Mouse (Mus musculus) left cerebral cortex, adult 18-20 months (tissue): ENCODE measurements around the gene Man1c1. TPM values are rescaled to one million over a fixed set of nuclear protein-coding genes. Genes with fewer than 3 reads are reported as not detected.

ENCODE experiments used
- DNase-seq, 2 experiments: peaks; one replicate each; pipeline ENCODE4 v3.0.0; 2021 to 2022; ENCODE audit warnings: low spot score in 2 of 2, mixed read lengths in 1 of 2
- total RNA-seq, 2 experiments: library from RNA; stranded (reverse); gene quantifications; 2 replicates each; pipeline ENCODE4 v1.2.3; 2021

The Man1c1 gene
- total RNA-seq, 2 experiments from 2014 or later, result 44.5 to 45.6 TPM

DNA sequence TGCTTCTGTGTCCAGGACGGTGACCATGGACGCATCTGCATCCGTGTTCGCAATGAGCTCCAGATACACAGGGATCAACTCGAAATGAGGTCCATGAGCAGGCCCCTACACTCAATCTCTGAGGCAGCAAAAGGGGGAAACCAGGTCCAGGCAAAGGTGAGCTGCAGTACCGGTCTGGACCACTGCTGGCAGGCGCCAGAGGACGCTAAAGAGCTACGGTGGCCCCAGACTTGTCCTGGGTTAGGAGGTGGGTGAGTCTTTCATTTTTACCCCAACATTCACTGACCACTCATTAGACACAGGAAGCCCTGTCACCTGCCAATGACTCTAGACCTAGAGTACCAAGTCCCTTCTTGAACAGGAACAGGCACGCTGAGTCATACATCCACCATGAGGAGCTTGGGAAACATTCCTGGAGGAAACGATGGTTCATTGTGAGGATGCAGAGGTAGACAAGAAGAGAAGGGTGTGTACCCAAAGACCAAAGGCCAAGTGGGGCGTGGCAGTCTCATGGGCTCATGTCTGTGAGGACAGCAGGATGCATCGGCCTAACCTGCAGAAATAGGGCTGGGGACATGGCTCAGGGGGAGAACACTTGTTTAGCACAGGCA lies 21.8 kb upstream of the Man1c1 start:
- DNase-seq, result no peak

DNA sequence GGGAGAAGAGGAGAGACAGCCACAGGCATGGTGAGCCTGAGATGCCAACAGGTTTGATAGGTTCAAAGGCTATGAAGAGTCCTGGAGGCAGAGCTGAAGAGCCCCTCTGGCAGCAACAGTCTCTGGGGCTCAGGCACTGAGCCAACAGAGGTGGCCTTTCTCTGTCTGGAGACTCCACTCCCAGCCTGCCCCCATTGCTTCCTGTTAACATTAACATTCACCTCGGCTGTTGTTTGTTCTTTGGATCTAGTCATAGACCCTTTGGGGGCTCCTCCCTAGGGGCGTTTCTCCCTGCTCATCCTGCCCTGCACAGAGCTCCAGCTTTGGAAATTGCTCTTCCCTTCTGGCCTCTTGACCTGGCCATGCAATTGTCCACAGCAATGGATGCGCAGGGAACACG lies 20.9 kb upstream of the Man1c1 start:
- no peak for DNase-seq

GRCm38 (mm10) chr4:134723251-134723650 lies 19.2 kb upstream of the Man1c1 start:
- DNase-seq, result no peak

DNA sequence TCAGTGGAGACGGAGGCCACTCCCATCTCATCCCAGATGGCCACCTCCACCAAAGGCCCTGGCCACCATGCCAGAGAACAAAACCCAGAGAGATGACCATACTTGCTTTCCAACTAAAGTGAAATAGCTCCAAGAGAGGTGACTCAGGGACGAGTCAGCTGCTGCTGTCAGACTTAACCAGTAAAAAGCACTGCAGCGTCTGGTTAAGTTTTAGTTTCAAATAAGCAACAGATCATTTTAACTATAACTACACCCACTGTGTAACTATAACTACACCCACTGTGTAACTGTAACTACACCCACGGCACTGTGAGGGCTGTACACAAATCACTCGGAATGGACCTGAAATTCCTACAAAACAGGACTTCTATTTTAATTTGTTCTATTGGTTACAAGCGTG lies 17.0 kb upstream of the Man1c1 start:
- no peak for DNase-seq

- no peak for DNase-seq
These were observed 16.3 kb upstream of the Man1c1 start for GRCm38 (mm10) chr4:134720371-134720770.

DNA sequence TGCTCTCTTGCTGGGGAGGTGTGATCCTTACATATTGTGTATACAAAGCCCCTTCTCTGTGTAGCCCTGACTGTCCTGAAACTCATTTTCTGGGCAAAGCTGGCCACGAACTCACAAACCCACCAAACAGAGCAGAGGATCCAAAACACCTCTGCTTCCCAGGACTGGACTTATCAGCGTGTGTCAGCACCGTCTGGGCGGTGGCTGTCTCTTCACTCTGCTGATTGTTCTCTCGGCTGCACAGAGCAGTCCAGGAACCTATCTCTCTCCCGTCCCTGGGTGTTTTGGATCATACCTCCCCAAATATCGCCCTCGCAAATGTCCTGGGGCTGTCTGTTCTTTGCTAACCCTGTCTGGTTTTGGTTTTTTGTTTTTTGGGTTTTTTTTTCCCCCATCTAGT lies 15.4 kb upstream of the Man1c1 start:
- DNase-seq, result no peak

- peak; percentile 83 to 85 for DNase-seq
These were observed 9.8 kb upstream of the Man1c1 start for GRCm38 (mm10) chr4:134713937-134714336.

DNA sequence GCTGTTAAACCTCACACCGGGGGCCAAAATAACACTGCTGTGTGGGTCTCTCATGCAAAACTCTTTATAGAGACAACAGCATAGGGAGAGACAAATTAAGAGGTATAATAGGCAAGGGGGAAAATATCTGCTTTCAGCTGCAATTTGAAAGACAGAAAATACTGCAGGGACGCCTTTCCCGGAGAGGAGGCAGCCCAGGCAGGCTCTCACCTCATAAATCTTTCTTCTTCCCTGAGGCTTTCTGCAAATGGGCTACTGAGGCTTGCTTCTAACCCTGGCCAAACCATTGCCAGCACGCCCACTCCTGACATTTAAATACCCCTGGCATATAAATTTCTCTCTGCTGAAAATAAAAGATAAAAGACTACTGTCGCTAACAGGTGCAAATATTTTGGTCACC lies 1.2 kb upstream of the Man1c1 start:
- no peak for DNase-seq

- DNase-seq, result no peak
These were observed 500 bp upstream of the Man1c1 start for GRCm38 (mm10) chr4:134704590-134704989.

DNA sequence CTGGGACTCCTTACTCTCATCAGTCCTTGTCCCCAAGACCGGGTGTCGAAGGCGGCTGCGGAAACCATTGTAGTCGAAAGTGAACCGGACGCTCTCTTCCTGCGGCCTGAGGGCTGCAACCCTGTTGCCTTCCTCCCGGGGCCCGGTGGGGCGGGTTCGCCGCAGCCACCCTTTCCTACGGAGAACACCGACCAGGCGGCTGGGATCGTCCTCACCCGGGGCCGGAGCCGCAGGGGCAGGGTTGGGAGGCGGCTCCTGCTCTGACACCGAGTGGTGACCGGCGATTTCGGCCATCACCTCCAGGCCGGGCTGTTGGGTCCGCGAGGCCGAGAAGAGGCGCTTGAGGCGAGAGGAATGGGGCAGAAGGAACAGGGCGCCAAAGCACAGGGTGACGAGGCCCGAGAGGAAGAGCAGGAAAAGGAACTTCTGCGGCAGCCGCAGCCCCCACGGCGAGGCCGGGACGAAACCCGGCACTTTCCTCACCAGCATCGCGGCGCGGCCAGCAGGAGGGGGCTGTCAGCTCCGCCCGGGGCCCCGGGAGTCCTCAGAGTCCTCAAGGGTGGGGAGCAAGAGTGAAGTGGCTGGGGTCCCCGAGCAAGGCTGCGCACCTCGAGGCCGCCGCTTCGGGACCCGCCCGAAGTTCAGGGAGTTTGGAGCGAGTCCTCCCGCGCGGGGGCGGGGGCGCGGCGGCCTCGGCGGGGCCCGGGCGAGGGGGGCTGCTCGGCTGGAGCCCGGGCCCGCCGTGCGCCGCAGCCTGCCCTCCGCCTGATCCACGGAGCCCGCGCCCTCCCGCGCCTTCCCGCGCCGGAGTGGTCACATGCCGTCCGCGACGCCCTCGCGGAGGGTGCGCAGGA lies 882 bp downstream of the Man1c1 start:
- peak in 1 of 2 experiments; percentile 25 for DNase-seq

- peak; percentile 74 to 79 for DNase-seq
These were observed 2.2 kb downstream of the Man1c1 start for GRCm38 (mm10) chr4:134701934-134702333.

GRCm38 (mm10) chr4:134700911-134701310 lies 3.2 kb downstream of the Man1c1 start:
- no peak for DNase-seq

GRCm38 (mm10) chr4:134693202-134693940 lies 10.7 kb downstream of the Man1c1 start:
- DNase-seq, result no peak

DNA sequence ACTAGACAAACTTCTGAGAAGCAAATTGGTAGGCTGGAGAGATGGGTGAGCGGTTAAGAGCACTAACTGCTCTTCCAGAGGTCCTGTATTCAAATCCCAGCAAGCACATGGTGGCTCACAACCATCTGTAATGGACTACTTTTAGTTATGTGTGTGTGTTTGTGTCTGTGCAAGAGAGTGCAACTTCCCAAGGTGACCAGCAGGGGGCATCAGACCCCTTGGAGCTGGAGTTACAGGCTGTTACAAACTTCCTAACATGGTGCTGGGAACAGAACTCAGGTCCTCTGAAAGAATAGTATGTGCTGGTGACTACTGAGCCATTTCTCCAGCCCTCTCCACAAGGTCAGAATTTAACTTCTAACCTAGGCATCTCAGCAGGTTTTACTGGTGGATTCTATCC lies 11.7 kb downstream of the Man1c1 start:
- DNase-seq, result no peak

DNA sequence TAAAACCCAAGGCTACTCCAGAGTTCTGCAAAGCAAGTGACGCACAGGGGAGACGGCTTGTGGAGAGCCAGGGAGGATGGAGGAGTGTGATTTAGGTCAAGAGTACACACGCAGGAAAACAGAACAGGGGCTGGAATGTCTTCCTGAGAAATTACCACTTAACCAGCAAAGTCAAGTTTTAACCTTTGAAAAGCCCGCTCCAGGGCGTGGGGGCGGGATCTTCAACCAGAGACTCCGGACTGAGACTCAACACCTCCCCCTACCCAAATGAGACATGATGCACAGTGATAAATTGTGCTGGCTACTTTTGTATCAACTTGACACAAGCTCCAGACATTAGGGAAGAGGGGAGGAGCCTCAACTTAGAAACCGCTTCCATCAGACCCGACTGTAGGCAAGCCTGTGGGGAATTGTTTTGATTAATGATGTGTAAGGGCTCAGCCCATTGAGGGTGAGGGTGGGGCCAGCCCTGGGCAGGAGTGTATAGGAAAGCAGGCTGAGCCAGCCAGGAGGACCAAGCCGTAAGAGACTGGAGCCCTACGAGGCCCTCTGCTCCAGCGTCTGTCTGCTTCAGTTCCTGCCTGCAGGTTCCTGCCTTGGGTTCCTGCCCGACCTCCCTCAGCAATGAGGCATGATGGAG lies 17.9 kb downstream of the Man1c1 start:
- no peak for DNase-seq

DNA sequence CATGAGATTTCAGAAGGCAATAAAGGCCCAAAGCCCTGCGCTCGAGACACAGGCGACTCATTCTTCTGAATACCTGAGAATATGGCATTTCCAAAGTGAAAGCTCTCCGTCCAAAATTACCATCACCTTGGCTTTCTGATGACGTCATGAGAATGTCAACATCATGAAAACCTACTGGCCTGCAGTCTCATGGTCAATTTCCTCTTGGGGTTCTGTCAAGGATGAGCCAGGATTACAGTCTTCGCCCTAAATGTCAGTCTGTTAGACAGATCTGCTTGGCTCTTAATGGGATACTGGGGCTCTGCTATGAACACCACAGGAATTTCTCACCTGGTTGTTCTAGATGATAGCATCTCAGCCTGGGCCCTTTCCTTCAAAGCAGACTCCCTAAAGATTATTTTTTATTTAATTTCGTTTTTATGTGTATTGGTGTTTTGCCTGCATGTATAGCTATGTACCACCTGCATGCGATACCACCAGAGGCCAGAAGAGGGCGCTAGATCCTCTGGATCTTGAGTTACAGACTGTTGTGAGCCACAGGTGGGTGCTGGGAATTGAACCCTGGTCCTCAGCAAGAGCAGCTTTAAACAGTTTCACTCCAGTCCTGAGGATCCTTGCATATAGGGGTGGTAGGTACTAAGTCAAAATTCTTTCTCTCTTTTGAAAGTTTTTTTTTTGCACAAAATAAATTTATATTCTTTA lies 19.3 kb downstream of the Man1c1 start:
- no peak for DNase-seq

- no peak for DNase-seq
These were observed 20.2 kb downstream of the Man1c1 start for GRCm38 (mm10) chr4:134683892-134684291.

GRCm38 (mm10) chr4:134683008-134683407 lies 21.1 kb downstream of the Man1c1 start:
- DNase-seq, result peak in 1 of 2 experiments; percentile 56

GRCm38 (mm10) chr4:134682423-134682822 lies 21.7 kb downstream of the Man1c1 start:
- no peak for DNase-seq

DNA sequence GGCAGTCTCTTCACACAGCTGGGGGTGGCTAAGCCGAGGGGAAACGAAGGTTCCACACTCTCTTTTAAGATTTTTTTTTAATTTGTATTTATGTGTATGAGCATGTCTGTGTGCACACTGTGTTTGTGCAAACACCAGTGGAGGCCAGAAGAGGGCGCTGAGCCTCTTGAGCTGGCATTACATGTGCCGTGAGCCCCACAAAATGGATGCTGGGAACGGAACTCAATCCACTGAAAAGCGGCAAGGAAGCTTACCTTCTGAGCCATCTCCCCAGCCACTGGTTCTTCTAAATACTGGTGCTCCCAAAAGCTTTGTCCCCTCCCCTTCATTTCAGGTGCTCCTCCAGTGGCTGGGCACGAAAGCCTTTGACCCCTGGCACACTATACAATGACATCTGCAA lies 22.3 kb downstream of the Man1c1 start:
- no peak for DNase-seq
